Mouse (Mus musculus): ENCODE data around the gene Olfr92.

The Olfr92 gene

DNA sequence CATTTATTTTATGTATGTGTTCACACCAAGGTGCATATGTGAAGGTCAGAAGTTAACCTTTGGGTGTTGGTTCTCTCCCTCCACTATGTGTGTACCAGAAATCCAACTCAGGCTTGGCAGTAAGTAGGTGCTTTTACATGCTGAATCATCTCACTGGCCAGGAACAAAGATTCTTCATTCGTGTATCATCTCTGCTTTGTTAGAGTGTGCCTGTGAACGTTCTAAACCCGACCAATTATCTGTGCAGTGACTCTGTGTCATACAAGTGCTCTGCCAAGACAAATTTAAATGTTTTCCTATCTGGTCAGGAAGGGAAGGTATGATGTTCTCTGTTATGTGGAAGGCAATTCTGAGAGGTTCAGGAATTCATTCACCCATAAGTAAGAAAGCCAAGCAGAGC is 58.5 kb downstream of the Olfr92 start:
- no peak for DNase-seq
